ENCODE assay signal across 10 mouse cellular contexts in the genomic region with DNA sequence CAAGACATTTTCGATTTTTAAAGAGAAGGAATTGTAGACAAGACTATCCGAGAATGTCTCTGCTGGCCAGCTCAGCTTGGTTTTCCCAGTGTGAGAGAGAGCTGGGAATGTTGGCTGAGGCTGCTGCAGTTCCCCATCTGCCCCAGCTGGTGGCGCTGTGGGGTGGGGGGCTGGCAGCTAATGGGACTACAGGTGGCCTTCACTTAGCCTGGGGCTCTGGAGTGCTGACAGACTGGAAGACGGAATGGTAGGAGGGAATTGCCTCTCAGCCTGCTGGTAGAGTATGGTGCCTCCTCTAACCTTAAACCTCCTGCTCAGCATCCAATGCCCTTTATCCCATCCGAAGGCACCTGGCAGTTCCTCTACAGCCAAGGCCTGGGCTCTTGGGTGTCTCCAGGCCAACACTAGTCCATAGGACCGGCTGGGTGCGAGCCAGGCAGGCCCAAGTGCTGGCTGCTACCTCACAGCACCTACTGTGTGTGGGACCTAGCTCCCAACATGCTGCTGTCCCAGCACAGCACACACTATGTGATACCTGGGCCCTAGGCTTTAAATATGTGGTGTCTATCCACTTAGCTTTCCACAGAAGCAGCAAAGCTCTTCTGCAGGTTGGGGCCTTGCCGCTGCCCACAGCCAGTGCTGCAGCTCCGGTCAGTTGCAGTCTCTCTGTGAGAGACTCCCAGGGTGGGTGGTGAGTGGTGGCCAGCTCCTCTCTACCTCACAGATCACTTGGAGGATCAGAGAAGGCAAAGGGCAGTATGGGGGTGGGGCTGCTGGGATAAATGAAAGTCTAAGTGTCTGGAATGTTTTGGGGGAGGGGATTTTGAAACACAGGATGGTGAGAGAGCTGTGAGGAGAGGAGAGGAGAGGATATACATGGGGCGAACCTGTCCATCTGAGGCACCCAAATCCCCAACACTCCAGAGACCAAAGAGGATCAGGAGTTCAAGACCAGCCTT. TPM values are rescaled to one million over a fixed set of nuclear protein-coding genes. Genes with fewer than 3 reads are reported as not detected.
DNase-seq lines count a peak whose midpoint lies in the region; ATAC-seq and TF ChIP-seq lines count a peak whose summit lies in the region.
"Had no signal": no experiment of that assay in that cellular context is flagged by ENCODE, and none has a peak within 500 bp of the region (broad histone marks: within the 10 kb centered on the region; RNA-seq: fewer than 3 reads in every experiment).

No protein-coding gene starts in this region.

- no peak overlapping the region for H3K4me3 ChIP-seq in forebrain, embryonic 11.5 days (ENCODE audit: low read depth, low read length)
- H3K4me3 ChIP-seq in forebrain, embryonic 12.5 days (replicated peaks), result no peak overlapping the region
- no peak overlapping the region for H3K4me3 ChIP-seq in liver, embryonic 14.5 days (ENCODE audit: insufficient read depth in 1 of 2, low read depth in 2 of 2, low read length in 2 of 2)
- no peak overlapping the region for H3K4me3 ChIP-seq in liver, embryonic 12.5 days

- no peak overlapping the region for H3K9ac ChIP-seq in forebrain, embryonic 11.5 days (ENCODE audit: low read length)
- no peak overlapping the region for H3K9ac ChIP-seq in forebrain, embryonic 12.5 days
- no peak overlapping the region for H3K9ac ChIP-seq in liver, embryonic 14.5 days (replicated peaks)
- no peak overlapping the region for H3K9ac ChIP-seq in liver, embryonic 12.5 days

- no peak for TF ChIP-seq EP300 in liver, embryonic 14.5 days (IDR thresholded peaks at IDR 0.05; ENCODE audit: low read depth)

- ATAC-seq in forebrain, embryonic 11.5 days (replicated peaks; ENCODE audit: low FRiP score), result no peak
- ATAC-seq in forebrain, embryonic 12.5 days (ENCODE audit: low FRiP score), result no peak
- ATAC-seq in liver, embryonic 14.5 days (ENCODE audit: insufficient read depth), result no peak
- no peak for ATAC-seq in liver, embryonic 12.5 days
- ATAC-seq in granulocyte monocyte progenitor cell, adult 5-6 weeks (replicated peaks; ENCODE audit: poor library complexity, severe bottlenecking), result peak; percentile 29; the same call in 1 of the 2 replicates

- peaks cover 31% of the 10 kb centered on the region for H3K27me3 ChIP-seq in forebrain, embryonic 11.5 days (ENCODE audit: control insufficient read depth, insufficient read depth, low read length)
- H3K27me3 ChIP-seq in forebrain, embryonic 12.5 days, result peaks cover 79% of the 10 kb centered on the region
- peaks cover 38% of the 10 kb centered on the region for H3K27me3 ChIP-seq in liver, embryonic 14.5 days (ENCODE audit: control insufficient read depth, insufficient read depth, low read length)
- peaks cover 88% of the 10 kb centered on the region for H3K27me3 ChIP-seq in liver, embryonic 12.5 days (replicated peaks)

- peaks cover 20% of the 10 kb centered on the region for H3K4me1 ChIP-seq in forebrain, embryonic 11.5 days (replicated peaks; ENCODE audit: control insufficient read depth, insufficient read depth, low read length)
- H3K4me1 ChIP-seq in forebrain, embryonic 12.5 days, result peaks cover 32% of the 10 kb centered on the region
- no peaks in the 10 kb centered on the region for H3K4me1 ChIP-seq in liver, embryonic 14.5 days (replicated peaks; ENCODE audit: control insufficient read depth in 2 of 2, insufficient read depth in 2 of 2, low read length in 1 of 2)
- H3K4me1 ChIP-seq in liver, embryonic 12.5 days, result peaks cover 35% of the 10 kb centered on the region

- no peak overlapping the region for H3K27ac ChIP-seq in forebrain, embryonic 11.5 days (ENCODE audit: low read depth, low read length)
- H3K27ac ChIP-seq in forebrain, embryonic 12.5 days, result no peak overlapping the region
- H3K27ac ChIP-seq in liver, embryonic 14.5 days, result no peak overlapping the region
- H3K27ac ChIP-seq in liver, embryonic 12.5 days, result no peak overlapping the region

- no peaks in the 10 kb centered on the region for H3K9me3 ChIP-seq in forebrain, embryonic 11.5 days (ENCODE audit: control insufficient read depth, low read length)
- H3K9me3 ChIP-seq in forebrain, embryonic 12.5 days, result no peaks in the 10 kb centered on the region
- H3K9me3 ChIP-seq in liver, embryonic 14.5 days (ENCODE audit: control insufficient read depth, low read length), result no peaks in the 10 kb centered on the region
- no peaks in the 10 kb centered on the region for H3K9me3 ChIP-seq in liver, embryonic 12.5 days (replicated peaks)

- TF ChIP-seq CTCF in liver, embryonic 14.5 days (IDR thresholded peaks at IDR 0.05; ENCODE audit: low read depth), result peak; percentile 81

- DNase-seq in forebrain, embryonic 11.5 days (ENCODE audit: low spot score), result peak; percentile 79
- no peak for DNase-seq in liver, embryonic 14.5 days (ENCODE audit: low read depth in 3 of 3, low spot score in 3 of 3)
- peak; percentile 86 for DNase-seq in ZHBTc4 (ENCODE audit: low read depth, low spot score)
- no peak for DNase-seq in Muller cell, postnatal 12 days (ENCODE audit: inconsistent ontology term)
- DNase-seq in spleen, adult 12 weeks (ENCODE audit: low spot score), result no peak

- no peak overlapping the region for H3K4me2 ChIP-seq in forebrain, embryonic 11.5 days (ENCODE audit: low read depth, low read length, severe bottlenecking)
- no peak overlapping the region for H3K4me2 ChIP-seq in forebrain, embryonic 12.5 days
- H3K4me2 ChIP-seq in liver, embryonic 14.5 days (ENCODE audit: low read depth), result no peak overlapping the region
- H3K4me2 ChIP-seq in liver, embryonic 12.5 days, result no peak overlapping the region

- H3K36me3 ChIP-seq in forebrain, embryonic 11.5 days (ENCODE audit: control insufficient read depth, insufficient read depth, low read length), result no peaks in the 10 kb centered on the region
- no peaks in the 10 kb centered on the region; the same call in 1 of the 2 replicates for H3K36me3 ChIP-seq in forebrain, embryonic 12.5 days (replicated peaks)
- H3K36me3 ChIP-seq in liver, embryonic 14.5 days (replicated peaks; ENCODE audit: control insufficient read depth, insufficient read depth, low read depth), result no peaks in the 10 kb centered on the region
- H3K36me3 ChIP-seq in liver, embryonic 12.5 days, result no peaks in the 10 kb centered on the region

- WGBS in forebrain, embryonic 11.5 days, result 58% methylated on average over 10 of the region's 10 CpGs
- WGBS in forebrain, embryonic 12.5 days, result 55% methylated on average over 10 of the region's 10 CpGs
- WGBS in liver, embryonic 14.5 days (ENCODE audit: insufficient replicate concordance), result 45% methylated on average over 10 of the region's 10 CpGs
- 37% methylated on average over 10 of the region's 10 CpGs for WGBS in liver, embryonic 12.5 days (ENCODE audit: insufficient replicate concordance)

RNA-seq across cellular contexts. Expression of gene Gpr153, which starts 2.6 kb away (rescaled TPM):
- 6.1 and 6.6 TPM in 2 replicates for polyA plus RNA-seq in forebrain, embryonic 11.5 days (2014; fragmentation: Nextera tagmentation; extraction: Ambion mirVana)
- 5.8 and 6.9 TPM in 2 replicates for polyA plus RNA-seq in forebrain, embryonic 12.5 days (2016; fragmentation: Nextera tagmentation; extraction: Ambion mirVana)
- 1.1 and 1.2 TPM in 2 replicates for polyA plus RNA-seq in liver, embryonic 14.5 days (2012; rRNA removed)
- 0.58 and 0.59 TPM in 2 replicates for polyA plus RNA-seq in liver, embryonic 14.5 days (2014; fragmentation: Nextera tagmentation; extraction: Ambion mirVana)
- polyA plus RNA-seq in liver, embryonic 12.5 days (2016; fragmentation: Nextera tagmentation; extraction: Ambion mirVana), result 2.1 and 2.4 TPM in 2 replicates
- total RNA-seq in granulocyte monocyte progenitor cell, adult 5-6 weeks (2014; fragmentation: Nextera tagmentation), result not detected in 2 replicates
- total RNA-seq in granulocyte monocyte progenitor cell, adult 5-6 weeks (2017), result not detected in 2 replicates

RNA-seq across cellular contexts. Expression of gene Hes3, which starts 14.8 kb away (rescaled TPM):
- polyA plus RNA-seq in forebrain, embryonic 11.5 days (2014; fragmentation: Nextera tagmentation; extraction: Ambion mirVana), result 0.53 and 1.0 TPM in 2 replicates
- polyA plus RNA-seq in forebrain, embryonic 12.5 days (2016; fragmentation: Nextera tagmentation; extraction: Ambion mirVana), result 0.43 and 0.46 TPM in 2 replicates
- not detected in 2 replicates for polyA plus RNA-seq in liver, embryonic 14.5 days (2012; rRNA removed)
- polyA plus RNA-seq in liver, embryonic 14.5 days (2014; fragmentation: Nextera tagmentation; extraction: Ambion mirVana), result not detected in 2 replicates
- polyA plus RNA-seq in liver, embryonic 12.5 days (2016; fragmentation: Nextera tagmentation; extraction: Ambion mirVana), result not detected in 2 replicates
- not detected in 2 replicates for total RNA-seq in granulocyte monocyte progenitor cell, adult 5-6 weeks (2014; fragmentation: Nextera tagmentation)
- not detected in 2 replicates for total RNA-seq in granulocyte monocyte progenitor cell, adult 5-6 weeks (2017)
- total RNA-seq: monocyte, adult 5-6 weeks had no signal
- polyA plus RNA-seq: gonadal fat pad, adult 2 months had no signal

RNA-seq across cellular contexts. Expression of gene Icmt, which starts 20.4 kb away (rescaled TPM):
- 22.1 and 23.6 TPM in 2 replicates for polyA plus RNA-seq in forebrain, embryonic 11.5 days (2014; fragmentation: Nextera tagmentation; extraction: Ambion mirVana)
- 20.3 and 21.3 TPM in 2 replicates for polyA plus RNA-seq in forebrain, embryonic 12.5 days (2016; fragmentation: Nextera tagmentation; extraction: Ambion mirVana)
- 6.0 and 6.5 TPM in 2 replicates for polyA plus RNA-seq in liver, embryonic 14.5 days (2012; rRNA removed)
- 7.0 and 10.1 TPM in 2 replicates for polyA plus RNA-seq in liver, embryonic 14.5 days (2014; fragmentation: Nextera tagmentation; extraction: Ambion mirVana)
- 11.8 and 14.4 TPM in 2 replicates for polyA plus RNA-seq in liver, embryonic 12.5 days (2016; fragmentation: Nextera tagmentation; extraction: Ambion mirVana)
- total RNA-seq in granulocyte monocyte progenitor cell, adult 5-6 weeks (2014; fragmentation: Nextera tagmentation), result 14.3 and 17.9 TPM in 2 replicates
- 13.0 and 13.9 TPM in 2 replicates for total RNA-seq in granulocyte monocyte progenitor cell, adult 5-6 weeks (2017)

RNA-seq across cellular contexts. Expression of gene Rnf207, which starts 42.1 kb away (rescaled TPM):
- 0.60 and 1.2 TPM in 2 replicates for polyA plus RNA-seq in forebrain, embryonic 11.5 days (2014; fragmentation: Nextera tagmentation; extraction: Ambion mirVana)
- 1.5 and 2.7 TPM in 2 replicates for polyA plus RNA-seq in forebrain, embryonic 12.5 days (2016; fragmentation: Nextera tagmentation; extraction: Ambion mirVana)
- polyA plus RNA-seq in liver, embryonic 14.5 days (2012; rRNA removed), result 0.16 and 0.18 TPM in 2 replicates
- 0.04 TPM in 1 of 2 replicates, not detected in the other for polyA plus RNA-seq in liver, embryonic 14.5 days (2014; fragmentation: Nextera tagmentation; extraction: Ambion mirVana)
- polyA plus RNA-seq in liver, embryonic 12.5 days (2016; fragmentation: Nextera tagmentation; extraction: Ambion mirVana), result 0.26 and 0.42 TPM in 2 replicates
- total RNA-seq in granulocyte monocyte progenitor cell, adult 5-6 weeks (2014; fragmentation: Nextera tagmentation), result not detected in 2 replicates
- total RNA-seq in granulocyte monocyte progenitor cell, adult 5-6 weeks (2017), result not detected in 2 replicates
- total RNA-seq: monocyte, adult 5-6 weeks had no signal

RNA-seq across cellular contexts. Expression of gene Rpl22, which starts 48.9 kb away (rescaled TPM):
- polyA plus RNA-seq in forebrain, embryonic 11.5 days (2014; fragmentation: Nextera tagmentation; extraction: Ambion mirVana), result 310 and 360 TPM in 2 replicates
- 319 and 331 TPM in 2 replicates for polyA plus RNA-seq in forebrain, embryonic 12.5 days (2016; fragmentation: Nextera tagmentation; extraction: Ambion mirVana)
- polyA plus RNA-seq in liver, embryonic 14.5 days (2012; rRNA removed), result 163 and 443 TPM in 2 replicates
- polyA plus RNA-seq in liver, embryonic 14.5 days (2014; fragmentation: Nextera tagmentation; extraction: Ambion mirVana), result 298 and 303 TPM in 2 replicates
- polyA plus RNA-seq in liver, embryonic 12.5 days (2016; fragmentation: Nextera tagmentation; extraction: Ambion mirVana), result 385 and 404 TPM in 2 replicates
- total RNA-seq in granulocyte monocyte progenitor cell, adult 5-6 weeks (2014; fragmentation: Nextera tagmentation), result 1,942 and 1,984 TPM in 2 replicates
- total RNA-seq in granulocyte monocyte progenitor cell, adult 5-6 weeks (2017), result 2,435 and 2,975 TPM in 2 replicates

Comparison
In these comparisons a context has a peak if more than half of its experiments do, and no peak if none do; other contexts are left out.
1. DNase-seq: peak in forebrain, embryonic 11.5 days (single experiment) and ZHBTc4 (single experiment); none in liver, embryonic 14.5 days (0 of 3), Muller cell, postnatal 12 days (single experiment) and spleen, adult 12 weeks (single experiment).